Mouse (Mus musculus): Measurements from ENCODE around the gene Kcnh2.

GRCm38 (mm10) chr5:24400362-24400761, 49.0 kb upstream of the Kcnh2 start:
- TF ChIP-seq POLR2A (IDR thresholded peaks at IDR 0.05; ENCODE audit: control insufficient read depth, low read depth, low read length) (no peak), CTCF (IDR thresholded peaks at IDR 0.05; ENCODE audit: control insufficient read depth, insufficient read depth, insufficient replicate concordance, low read depth, low read length) (no peak)

Data from testis, adult 2 months (tissue).